Mouse (Mus musculus): ENCODE measurements at regions not wholly inside any gene's neighbourhood (a gene's known extent, or its start where the extent isn't known, plus 50 kb on each side); places are given as distances from the start of the nearest gene placed in this dataset.

GRCm38 (mm10) chr10:123997260-123997659 is 733.5 kb downstream of the Fam19a2 start:
- WGBS = 91% methylated on average over 5 of the region's 5 CpGs
- no peak for DNase-seq (ENCODE audit: low spot score)
- Histone ChIP-seq H3K27ac (replicated peaks) (no peak overlapping the region), H3K36me3 (no peaks in the 10 kb centered on the region), H3K4me1 (no peaks in the 10 kb centered on the region), H3K4me3 (no peak overlapping the region), H3K27me3 (ENCODE audit: low read depth, poor library complexity, severe bottlenecking) (no peaks in the 10 kb centered on the region), H3K9me3 (replicated peaks) (no peaks in the 10 kb centered on the region)

- Histone ChIP-seq H3K4me1 (no peaks in the 10 kb centered on the region), H3K36me3 (no peaks in the 10 kb centered on the region), H3K9me3 (replicated peaks) (no peaks in the 10 kb centered on the region), H3K27me3 (ENCODE audit: low read depth, poor library complexity, severe bottlenecking) (no peaks in the 10 kb centered on the region), H3K4me3 (no peak overlapping the region), H3K27ac (replicated peaks) (no peak overlapping the region)
- no peak for DNase-seq (ENCODE audit: low spot score)
- WGBS = 92% methylated on average over 1 of the region's 1 CpGs
Measured at GRCm38 (mm10) chr10:123998959-123999358, 735.2 kb downstream of the Fam19a2 start.

GRCm38 (mm10) chr10:124045031-124045430 is 781.2 kb downstream of the Fam19a2 start:
- no peaks in the 10 kb centered on the region for H3K36me3 ChIP-seq
- no peaks in the 10 kb centered on the region for H3K4me1 ChIP-seq
- H3K27me3 ChIP-seq (ENCODE audit: low read depth, poor library complexity, severe bottlenecking) = no peaks in the 10 kb centered on the region
- H3K4me3 ChIP-seq = no peak overlapping the region
- WGBS = 87% methylated on average over 4 of the region's 4 CpGs
- DNase-seq (ENCODE audit: low spot score) = no peak
- no peaks in the 10 kb centered on the region for H3K9me3 ChIP-seq (replicated peaks)
- no peak overlapping the region for H3K27ac ChIP-seq (replicated peaks)

- Histone ChIP-seq H3K4me3 (no peak overlapping the region), H3K27ac (replicated peaks) (no peak overlapping the region), H3K9me3 (replicated peaks) (no peaks in the 10 kb centered on the region), H3K36me3 (no peaks in the 10 kb centered on the region), H3K4me1 (no peaks in the 10 kb centered on the region), H3K27me3 (ENCODE audit: low read depth, poor library complexity, severe bottlenecking) (no peaks in the 10 kb centered on the region)
- 83% methylated on average over 2 of the region's 2 CpGs for WGBS
- DNase-seq (ENCODE audit: low spot score) = no peak
Measured at GRCm38 (mm10) chr10:124045791-124046190, 782.0 kb downstream of the Fam19a2 start.

- Histone ChIP-seq H3K4me1 (no peaks in the 10 kb centered on the region), H3K27me3 (ENCODE audit: low read depth, poor library complexity, severe bottlenecking) (no peaks in the 10 kb centered on the region), H3K4me3 (no peak overlapping the region), H3K27ac (replicated peaks) (no peak overlapping the region), H3K9me3 (replicated peaks) (no peaks in the 10 kb centered on the region), H3K36me3 (no peaks in the 10 kb centered on the region)
- no peak for DNase-seq (ENCODE audit: low spot score)
- 86% methylated on average over 3 of the region's 3 CpGs for WGBS
Measured at GRCm38 (mm10) chr10:124082756-124083155, 819.0 kb downstream of the Fam19a2 start.

- WGBS = 63% methylated on average over 10 of the region's 10 CpGs
- DNase-seq (ENCODE audit: low spot score) = no peak
- H3K27me3 ChIP-seq (ENCODE audit: low read depth, poor library complexity, severe bottlenecking) = no peaks in the 10 kb centered on the region
Measured at GRCm38 (mm10) chr10:124090547-124090946, 826.8 kb downstream of the Fam19a2 start.

GRCm38 (mm10) chr10:124091364-124091763 is 827.6 kb downstream of the Fam19a2 start:
- Histone ChIP-seq H3K27ac (replicated peaks) (no peak overlapping the region), H3K4me1 (no peaks in the 10 kb centered on the region), H3K27me3 (ENCODE audit: low read depth, poor library complexity, severe bottlenecking) (no peaks in the 10 kb centered on the region), H3K36me3 (no peaks in the 10 kb centered on the region), H3K4me3 (no peak overlapping the region), H3K9me3 (replicated peaks) (no peaks in the 10 kb centered on the region)
- DNase-seq (ENCODE audit: low spot score) = no peak
- 83% methylated on average over 7 of the region's 7 CpGs for WGBS

More at GRCm38 (mm10) chr10:124090547-124090946, 826.8 kb downstream of the Fam19a2 start:
- Histone ChIP-seq H3K4me3 (no peak overlapping the region), H3K36me3 (no peaks in the 10 kb centered on the region), H3K27ac (replicated peaks) (no peak overlapping the region), H3K9me3 (replicated peaks) (no peaks in the 10 kb centered on the region), H3K4me1 (no peaks in the 10 kb centered on the region)

- Histone ChIP-seq H3K27ac (replicated peaks) (no peak overlapping the region), H3K9me3 (replicated peaks) (no peaks in the 10 kb centered on the region), H3K27me3 (ENCODE audit: low read depth, poor library complexity, severe bottlenecking) (no peaks in the 10 kb centered on the region), H3K4me3 (no peak overlapping the region), H3K4me1 (no peaks in the 10 kb centered on the region), H3K36me3 (no peaks in the 10 kb centered on the region)
- DNase-seq (ENCODE audit: low spot score) = no peak
Measured at GRCm38 (mm10) chr10:124119585-124119984, 855.8 kb downstream of the Fam19a2 start.

GRCm38 (mm10) chr10:124138456-124138855 is 874.7 kb downstream of the Fam19a2 start:
- Histone ChIP-seq H3K9me3 (replicated peaks) (no peaks in the 10 kb centered on the region), H3K27me3 (ENCODE audit: low read depth, poor library complexity, severe bottlenecking) (0 out of 2 replicates have a peak, but pooled peaks cover 9% of the 10 kb centered on the region), H3K36me3 (no peaks in the 10 kb centered on the region), H3K4me3 (no peak overlapping the region), H3K4me1 (no peaks in the 10 kb centered on the region), H3K27ac (replicated peaks) (no peak overlapping the region)
- 83% methylated on average over 2 of the region's 2 CpGs for WGBS
- DNase-seq (ENCODE audit: low spot score) = no peak

GRCm38 (mm10) chr10:124142336-124142735 is 878.5 kb downstream of the Fam19a2 start:
- WGBS = 85% methylated on average over 1 of the region's 1 CpGs
- peaks cover 12% of the 10 kb centered on the region for H3K4me1 ChIP-seq
- no peak overlapping the region for H3K4me3 ChIP-seq
- DNase-seq (ENCODE audit: low spot score) = no peak
- H3K36me3 ChIP-seq = no peaks in the 10 kb centered on the region
- no peaks in the 10 kb centered on the region for H3K9me3 ChIP-seq (replicated peaks)
- no peak overlapping the region for H3K27ac ChIP-seq (replicated peaks)
- peaks cover 27% of the 10 kb centered on the region; the same call in 1 of the 2 replicates for H3K27me3 ChIP-seq (ENCODE audit: low read depth, poor library complexity, severe bottlenecking)

- Histone ChIP-seq H3K4me3 (no peak overlapping the region), H3K9me3 (replicated peaks) (no peaks in the 10 kb centered on the region), H3K27ac (replicated peaks) (no peak overlapping the region), H3K4me1 (peaks cover 13% of the 10 kb centered on the region), H3K27me3 (ENCODE audit: low read depth, poor library complexity, severe bottlenecking) (peaks cover 54% of the 10 kb centered on the region), H3K36me3 (no peaks in the 10 kb centered on the region)
- DNase-seq (ENCODE audit: low spot score) = peak; percentile 19
- WGBS = 20% methylated on average over 9 of the region's 9 CpGs
Measured at GRCm38 (mm10) chr10:124146751-124147469, 883.1 kb downstream of the Fam19a2 start.

GRCm38 (mm10) chr10:124163441-124163840 is 899.6 kb downstream of the Fam19a2 start:
- no peak for DNase-seq (ENCODE audit: low spot score)
- Histone ChIP-seq H3K9me3 (replicated peaks) (no peaks in the 10 kb centered on the region), H3K4me3 (no peak overlapping the region), H3K4me1 (no peaks in the 10 kb centered on the region), H3K27ac (replicated peaks) (no peak overlapping the region), H3K36me3 (no peaks in the 10 kb centered on the region), H3K27me3 (ENCODE audit: low read depth, poor library complexity, severe bottlenecking) (no peaks in the 10 kb centered on the region)
- WGBS = 87% methylated on average over 7 of the region's 7 CpGs

- Histone ChIP-seq H3K27ac (replicated peaks) (no peak overlapping the region), H3K4me1 (no peaks in the 10 kb centered on the region), H3K4me3 (no peak overlapping the region), H3K9me3 (replicated peaks) (no peaks in the 10 kb centered on the region), H3K36me3 (no peaks in the 10 kb centered on the region), H3K27me3 (ENCODE audit: low read depth, poor library complexity, severe bottlenecking) (no peaks in the 10 kb centered on the region)
- WGBS = 80% methylated on average over 2 of the region's 2 CpGs
- no peak for DNase-seq (ENCODE audit: low spot score)
Measured at GRCm38 (mm10) chr10:124175598-124175997, 911.8 kb downstream of the Fam19a2 start.
